12 mouse cellular contexts compared by ENCODE assay signal in genomic region chr7:15919947-15920346, GRCm38 (mm10). TPM values are rescaled to one million over a fixed set of nuclear protein-coding genes. Genes with fewer than 3 reads are reported as not detected.
DNase-seq lines count a peak whose midpoint lies in the region; ATAC-seq lines count a peak whose summit lies in the region.
"Had no signal": no experiment of that assay in that cellular context is flagged by ENCODE, and none has a peak within 500 bp of the region (broad histone marks: within the 10 kb centered on the region; RNA-seq: fewer than 3 reads in every experiment).

No protein-coding gene starts in this region.

- DNase-seq in heart, postnatal 36 days, result no peak
- no peak for DNase-seq in midbrain, embryonic 10.5 days (ENCODE audit: low spot score)
- DNase-seq in adrenal gland, adult 18-20 months (ENCODE audit: low spot score in 2 of 2), result no peak
- DNase-seq in adrenal gland, postnatal 14 days, result no peak
- no peak for DNase-seq in urinary bladder, postnatal 10 days (ENCODE audit: low spot score)
- DNase-seq: cerebellum, adult 9-11 months had no signal

- peaks cover 45% of the 10 kb centered on the region for H3K36me3 ChIP-seq in heart, embryonic 14.5 days (ENCODE audit: control insufficient read depth, insufficient read depth, low read length)
- peaks cover 37% of the 10 kb centered on the region for H3K36me3 ChIP-seq in forebrain, embryonic 15.5 days
- H3K36me3 ChIP-seq in midbrain, embryonic 10.5 days, result peaks cover 49% of the 10 kb centered on the region

- no peaks in the 10 kb centered on the region for H3K27me3 ChIP-seq in heart, embryonic 14.5 days (ENCODE audit: control insufficient read depth, insufficient read depth, low read length)
- no peaks in the 10 kb centered on the region for H3K27me3 ChIP-seq in forebrain, embryonic 15.5 days
- H3K27me3 ChIP-seq in midbrain, embryonic 10.5 days (ENCODE audit: low read depth, poor library complexity, severe bottlenecking), result peaks cover 17% of the 10 kb centered on the region

- peaks cover 15 to 23% of the 10 kb centered on the region in 2 experiments for H3K4me1 ChIP-seq in heart, embryonic 14.5 days (ENCODE audit: control insufficient read depth in 2 of 2, insufficient read depth in 2 of 2, low read length in 2 of 2)
- peaks cover 7% of the 10 kb centered on the region; the same call in 1 of the 2 replicates for H3K4me1 ChIP-seq in brown adipose tissue, adult 24 weeks (ENCODE audit: control insufficient read depth, insufficient read depth, insufficient read length, low read length)
- peaks cover 26% of the 10 kb centered on the region for H3K4me1 ChIP-seq in forebrain, embryonic 15.5 days
- peaks cover 26% of the 10 kb centered on the region for H3K4me1 ChIP-seq in midbrain, embryonic 10.5 days

- no peaks in the 10 kb centered on the region for H3K9me3 ChIP-seq in heart, embryonic 14.5 days (ENCODE audit: control insufficient read depth, low read length)
- no peaks in the 10 kb centered on the region for H3K9me3 ChIP-seq in forebrain, embryonic 15.5 days
- no peaks in the 10 kb centered on the region; the same call in 1 of the 2 replicates for H3K9me3 ChIP-seq in midbrain, embryonic 10.5 days (replicated peaks)

- peak overlapping the region; percentile 90 for H3K4me2 ChIP-seq in heart, embryonic 14.5 days (ENCODE audit: low read length)
- peak overlapping the region; percentile 87 for H3K4me2 ChIP-seq in forebrain, embryonic 15.5 days (replicated peaks)

- no peak overlapping the region for H3K27ac ChIP-seq in heart, embryonic 14.5 days (replicated peaks in 1 of 2; ENCODE audit: control insufficient read depth in 1 of 2, insufficient read depth in 1 of 2, low read depth in 2 of 2, low read length in 2 of 2)
- H3K27ac ChIP-seq in brown adipose tissue, adult 24 weeks (replicated peaks; ENCODE audit: low read depth, low read length), result no peak overlapping the region
- H3K27ac ChIP-seq in forebrain, embryonic 15.5 days (replicated peaks), result no peak overlapping the region
- no peak overlapping the region for H3K27ac ChIP-seq in midbrain, embryonic 10.5 days (replicated peaks)

- H3K9ac ChIP-seq in heart, embryonic 14.5 days (ENCODE audit: low read length), result no peak overlapping the region
- H3K9ac ChIP-seq in forebrain, embryonic 15.5 days (replicated peaks), result 0 out of 2 replicates have a peak overlapping the region, but pooled peaks have one; percentile 71

- no peak overlapping the region for H3K4me3 ChIP-seq in heart, embryonic 14.5 days (ENCODE audit: control insufficient read depth in 1 of 2, insufficient read depth in 1 of 2, low read depth in 1 of 2, low read length in 2 of 2)
- 0 out of 2 replicates have a peak overlapping the region, but pooled peaks have one; percentile 75 for H3K4me3 ChIP-seq in brown adipose tissue, adult 24 weeks (ENCODE audit: insufficient read depth, low read depth, low read length)
- H3K4me3 ChIP-seq in forebrain, embryonic 15.5 days, result peak overlapping the region; percentile 89
- peak overlapping the region; percentile 82 for H3K4me3 ChIP-seq in midbrain, embryonic 10.5 days

- WGBS in heart, embryonic 14.5 days, result 92% methylated on average over 9 of the region's 9 CpGs
- WGBS in forebrain, embryonic 15.5 days, result 96% methylated on average over 9 of the region's 9 CpGs
- WGBS in midbrain, embryonic 10.5 days, result 91% methylated on average over 9 of the region's 9 CpGs

- intact Hi-C loops in heart, postnatal 36 days (cut with DNase I), result loop anchor here (5.0 kb wide), 1 partner anchor 132 kb away; no protein-coding TSS in a partner anchor

- ATAC-seq in heart, embryonic 14.5 days (ENCODE audit: insufficient number of reproducible peaks, insufficient read depth, low FRiP score, low read depth), result no peak
- ATAC-seq in forebrain, embryonic 15.5 days (replicated peaks), result no peak
- ATAC-seq: CD4-positive, CD25-positive, alpha-beta regulatory T cell, adult 4 months had no signal

RNA-seq across cellular contexts. Expression of gene Selenow, which starts 2.3 kb away (rescaled TPM):
- polyA plus RNA-seq in heart, embryonic 14.5 days (2014; fragmentation: Nextera tagmentation; extraction: Ambion mirVana), result 828 and 831 TPM in 2 replicates
- 100 to 1,000 TPM; 169 to 178 TPM for total RNA-seq in heart, postnatal 36 days (2021)
- 320 and 478 TPM in 2 replicates for polyA plus RNA-seq in brown adipose tissue, adult 24 weeks (2012; ENCODE audit: insufficient read depth, insufficient read length, missing spikeins)
- 1,503 and 1,574 TPM in 2 replicates for polyA plus RNA-seq in forebrain, embryonic 15.5 days (2015; fragmentation: Nextera tagmentation; extraction: Ambion mirVana)
- polyA plus RNA-seq in midbrain, embryonic 10.5 days (2016; fragmentation: Nextera tagmentation; extraction: Ambion mirVana), result 864 and 990 TPM in 2 replicates
- total RNA-seq in adrenal gland, adult 18-20 months (2021), result 100 to 1,000 TPM; 179 to 265 TPM
- 191 and 202 TPM in 2 replicates for total RNA-seq in adrenal gland, postnatal 14 days (2021)

RNA-seq across cellular contexts. Expression of gene Nop53, which starts 25.9 kb away (rescaled TPM):
- 120 and 121 TPM in 2 replicates for polyA plus RNA-seq in heart, embryonic 14.5 days (2014; fragmentation: Nextera tagmentation; extraction: Ambion mirVana)
- total RNA-seq in heart, postnatal 36 days (2021), result 100 to 1,000 TPM; 137 to 141 TPM
- polyA plus RNA-seq in brown adipose tissue, adult 24 weeks (2012; ENCODE audit: insufficient read depth, insufficient read length, missing spikeins), result 86.7 and 98.8 TPM in 2 replicates
- polyA plus RNA-seq in forebrain, embryonic 15.5 days (2015; fragmentation: Nextera tagmentation; extraction: Ambion mirVana), result 144 and 150 TPM in 2 replicates
- polyA plus RNA-seq in midbrain, embryonic 10.5 days (2016; fragmentation: Nextera tagmentation; extraction: Ambion mirVana), result 181 and 183 TPM in 2 replicates
- total RNA-seq in adrenal gland, adult 18-20 months (2021), result 100 to 1,000 TPM; 181 to 185 TPM
- total RNA-seq in adrenal gland, postnatal 14 days (2021), result 196 and 213 TPM in 2 replicates

RNA-seq across cellular contexts. Expression of gene Crxos, which starts 37.5 kb away (rescaled TPM):
- not detected in 2 replicates for polyA plus RNA-seq in heart, embryonic 14.5 days (2014; fragmentation: Nextera tagmentation; extraction: Ambion mirVana)
- not detected for total RNA-seq in heart, postnatal 36 days (2021)
- polyA plus RNA-seq in brown adipose tissue, adult 24 weeks (2012; ENCODE audit: insufficient read depth, insufficient read length, missing spikeins), result not detected in 2 replicates
- 0.25 TPM in 1 of 2 replicates, not detected in the other for polyA plus RNA-seq in forebrain, embryonic 15.5 days (2015; fragmentation: Nextera tagmentation; extraction: Ambion mirVana)
- polyA plus RNA-seq in midbrain, embryonic 10.5 days (2016; fragmentation: Nextera tagmentation; extraction: Ambion mirVana), result not detected in 2 replicates
- total RNA-seq in adrenal gland, adult 18-20 months (2021), result under 1 TPM in 1 of 2 experiments, not detected in 1; 0.20 TPM
- total RNA-seq in adrenal gland, postnatal 14 days (2021), result not detected in 2 replicates
- total RNA-seq: gastrocnemius, postnatal 10 days had no signal

RNA-seq across cellular contexts. Expression of gene Crx, which starts 40.2 kb away (rescaled TPM):
- not detected in 2 replicates for polyA plus RNA-seq in heart, embryonic 14.5 days (2014; fragmentation: Nextera tagmentation; extraction: Ambion mirVana)
- total RNA-seq in heart, postnatal 36 days (2021), result not detected
- not detected in 2 replicates for polyA plus RNA-seq in brown adipose tissue, adult 24 weeks (2012; ENCODE audit: insufficient read depth, insufficient read length, missing spikeins)
- 0.88 TPM in 1 of 2 replicates, not detected in the other for polyA plus RNA-seq in forebrain, embryonic 15.5 days (2015; fragmentation: Nextera tagmentation; extraction: Ambion mirVana)
- polyA plus RNA-seq in midbrain, embryonic 10.5 days (2016; fragmentation: Nextera tagmentation; extraction: Ambion mirVana), result 0.15 and 0.53 TPM in 2 replicates
- not detected for total RNA-seq in adrenal gland, adult 18-20 months (2021)
- not detected in 2 replicates for total RNA-seq in adrenal gland, postnatal 14 days (2021)
- total RNA-seq: gastrocnemius, postnatal 10 days; layer of hippocampus, postnatal 10 days had no signal
- polyA plus RNA-seq: CD4-positive, CD25-positive, alpha-beta regulatory T cell, adult 4 months had no signal

RNA-seq across cellular contexts. Expression of gene Ehd2, which starts 47.4 kb away (rescaled TPM):
- 37.4 and 43.5 TPM in 2 replicates for polyA plus RNA-seq in heart, embryonic 14.5 days (2014; fragmentation: Nextera tagmentation; extraction: Ambion mirVana)
- total RNA-seq in heart, postnatal 36 days (2021), result 100 to 1,000 TPM in 1 of 2 experiments, 10 to 100 TPM in 1; 93.1 to 131 TPM
- 141 and 148 TPM in 2 replicates for polyA plus RNA-seq in brown adipose tissue, adult 24 weeks (2012; ENCODE audit: insufficient read depth, insufficient read length, missing spikeins)
- polyA plus RNA-seq in forebrain, embryonic 15.5 days (2015; fragmentation: Nextera tagmentation; extraction: Ambion mirVana), result 3.7 and 5.0 TPM in 2 replicates
- 12.5 and 13.6 TPM in 2 replicates for polyA plus RNA-seq in midbrain, embryonic 10.5 days (2016; fragmentation: Nextera tagmentation; extraction: Ambion mirVana)
- 100 to 1,000 TPM in 1 of 2 experiments, 10 to 100 TPM in 1; 28.7 to 121 TPM for total RNA-seq in adrenal gland, adult 18-20 months (2021)
- 119 and 121 TPM in 2 replicates for total RNA-seq in adrenal gland, postnatal 14 days (2021)

Comparison
In these comparisons a context has a peak if more than half of its experiments do, and no peak if none do; other contexts are left out.
1. H3K4me3 ChIP-seq: peak in brown adipose tissue, adult 24 weeks (single experiment), forebrain, embryonic 15.5 days (single experiment) and midbrain, embryonic 10.5 days (single experiment); none in heart, embryonic 14.5 days (0 of 2).